Mouse (Mus musculus) retina, embryonic 14.5 days (tissue): ENCODE measurements around the gene Fzd4.

Experiments
- DNase-seq: peaks from one replicate; pipeline ENCODE4 v3.0.0-alpha.2; 2015; ENCODE audit warnings: low spot score

Fzd4 gene

DNA sequence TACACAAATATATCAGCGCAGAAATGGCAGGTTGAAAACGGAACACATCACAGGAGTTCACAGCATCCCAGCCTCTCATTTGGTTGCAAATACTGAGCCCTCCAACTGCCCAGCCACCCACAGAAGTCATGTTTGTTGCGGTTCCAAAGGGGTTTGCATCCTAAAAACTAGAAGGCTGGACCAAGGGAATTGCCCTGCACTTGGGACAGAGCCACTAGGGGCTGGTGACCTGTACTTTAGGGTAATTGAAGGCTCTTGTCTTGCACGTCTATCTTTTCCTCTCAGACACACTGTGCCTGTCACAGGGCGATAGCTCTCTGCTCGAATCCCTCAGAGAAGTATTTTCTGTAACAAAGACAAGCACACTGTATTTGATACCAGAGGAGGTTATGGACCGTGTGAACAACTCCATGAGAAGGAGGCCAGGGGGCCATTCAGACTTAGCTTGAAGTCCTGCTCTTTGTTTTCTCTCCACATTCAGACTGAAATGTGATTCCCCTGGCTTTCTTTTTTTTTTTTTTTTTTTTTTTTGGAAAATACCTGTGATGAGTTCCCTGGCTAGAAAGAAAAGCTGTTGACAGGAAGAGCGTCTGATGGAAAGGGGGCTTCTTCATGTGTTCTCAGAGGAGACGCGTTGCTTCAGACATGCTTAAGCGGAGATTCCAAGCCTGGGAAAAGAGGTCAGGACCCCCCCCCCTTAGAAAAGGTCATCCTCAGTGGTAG, 2.9 kb upstream of the Fzd4 start:
- no peak for DNase-seq

GRCm38 (mm10) chr7:89401936-89402335, 2.2 kb upstream of the Fzd4 start:
- DNase-seq, result no peak

GRCm38 (mm10) chr7:89403053-89403972, 842 bp upstream of the Fzd4 start:
- peak; percentile 75 for DNase-seq

GRCm38 (mm10) chr7:89404734-89405440, 732 bp downstream of the Fzd4 start:
- DNase-seq, result peak; percentile 28

- DNase-seq, result no peak
These were observed 1.9 kb downstream of the Fzd4 start for GRCm38 (mm10) chr7:89406011-89406410.

DNA sequence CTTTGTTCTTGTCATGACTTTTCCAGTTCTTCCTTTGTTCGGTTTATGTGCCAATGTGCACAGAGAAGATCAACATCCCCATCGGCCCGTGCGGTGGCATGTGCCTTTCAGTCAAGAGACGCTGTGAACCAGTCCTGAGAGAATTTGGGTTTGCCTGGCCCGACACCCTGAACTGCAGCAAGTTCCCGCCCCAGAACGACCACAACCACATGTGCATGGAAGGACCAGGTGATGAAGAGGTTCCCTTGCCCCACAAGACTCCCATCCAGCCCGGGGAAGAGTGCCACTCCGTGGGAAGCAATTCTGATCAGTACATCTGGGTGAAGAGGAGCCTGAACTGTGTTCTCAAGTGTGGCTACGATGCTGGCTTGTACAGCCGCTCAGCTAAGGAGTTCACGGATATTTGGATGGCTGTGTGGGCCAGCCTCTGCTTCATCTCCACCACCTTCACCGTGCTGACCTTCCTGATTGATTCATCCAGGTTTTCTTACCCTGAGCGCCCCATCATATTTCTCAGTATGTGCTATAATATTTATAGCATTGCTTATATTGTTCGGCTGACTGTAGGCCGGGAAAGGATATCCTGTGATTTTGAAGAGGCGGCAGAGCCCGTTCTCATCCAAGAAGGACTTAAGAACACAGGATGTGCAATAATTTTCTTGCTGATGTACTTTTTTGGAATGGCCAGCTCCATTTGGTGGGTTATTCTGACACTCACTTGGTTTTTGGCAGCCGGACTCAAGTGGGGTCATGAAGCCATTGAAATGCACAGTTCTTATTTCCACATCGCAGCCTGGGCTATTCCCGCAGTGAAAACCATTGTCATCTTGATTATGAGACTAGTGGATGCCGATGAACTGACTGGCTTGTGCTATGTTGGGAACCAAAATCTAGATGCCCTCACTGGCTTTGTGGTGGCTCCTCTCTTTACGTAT, 3.1 kb downstream of the Fzd4 start:
- DNase-seq, result no peak

DNA sequence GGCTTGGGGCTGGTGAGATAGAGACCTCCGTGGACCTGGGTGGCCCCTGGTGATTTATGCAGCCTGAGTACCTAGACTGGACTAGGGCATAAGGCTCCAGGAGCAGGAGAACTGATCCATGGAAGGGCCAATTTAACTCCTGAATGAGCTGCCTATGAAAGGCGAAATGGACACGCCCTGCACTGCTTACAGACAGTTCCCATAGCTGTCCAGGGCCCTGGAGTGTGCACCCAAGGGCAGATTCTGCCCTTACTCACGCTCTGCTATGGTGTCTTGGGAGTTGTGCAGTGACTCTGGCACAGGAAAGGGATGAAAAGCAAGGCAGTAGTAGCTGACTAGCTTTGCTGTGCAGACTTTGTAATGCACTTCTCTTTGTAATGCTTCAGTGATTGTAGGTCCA, 6.1 kb downstream of the Fzd4 start:
- DNase-seq, result no peak

DNA sequence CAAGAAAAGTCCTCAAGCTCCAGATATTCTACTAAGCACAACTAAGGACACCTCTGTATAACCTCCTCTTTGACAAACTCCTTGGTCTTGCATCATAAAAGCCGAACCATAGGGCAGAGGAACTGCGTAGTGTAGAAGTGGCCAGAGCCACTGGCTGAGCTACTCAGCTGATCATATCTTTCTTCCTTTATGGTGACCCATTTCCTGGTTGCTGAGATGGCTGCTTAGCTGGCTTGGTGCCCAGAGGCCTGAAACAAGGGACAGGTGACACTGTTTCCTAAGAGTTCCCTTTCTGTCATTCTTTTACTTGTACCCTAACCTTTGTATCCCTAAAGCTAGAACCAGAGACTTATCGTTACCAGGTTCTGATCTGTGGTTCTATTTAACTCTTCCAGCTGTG, 7.2 kb downstream of the Fzd4 start:
- no peak for DNase-seq

DNA sequence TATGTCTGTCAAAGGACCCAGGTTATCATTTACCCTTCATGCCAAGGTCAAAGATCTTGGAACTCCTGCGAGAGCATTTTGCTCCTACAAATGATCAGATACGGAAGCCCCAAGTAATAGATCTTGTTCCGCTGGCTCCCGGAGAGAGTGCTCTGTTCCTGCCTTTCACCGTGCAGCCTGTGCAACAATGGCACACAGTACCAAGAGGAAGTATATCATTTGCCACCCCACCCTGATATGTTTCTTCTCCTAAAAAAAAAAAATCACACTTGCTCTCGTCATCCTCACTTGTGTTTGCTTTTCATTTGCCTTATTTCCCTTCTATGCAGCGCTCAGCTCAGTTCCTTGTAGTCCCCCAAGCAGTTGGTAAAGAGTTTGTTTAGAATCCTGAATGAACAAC, 7.9 kb downstream of the Fzd4 start:
- DNase-seq, result no peak

GRCm38 (mm10) chr7:89416027-89416426, 11.9 kb downstream of the Fzd4 start:
- no peak for DNase-seq

- no peak for DNase-seq
These were observed 13.6 kb downstream of the Fzd4 start for GRCm38 (mm10) chr7:89417707-89418106.

- DNase-seq, result no peak
These were observed 14.0 kb downstream of the Fzd4 start for GRCm38 (mm10) chr7:89418127-89418653.

DNA sequence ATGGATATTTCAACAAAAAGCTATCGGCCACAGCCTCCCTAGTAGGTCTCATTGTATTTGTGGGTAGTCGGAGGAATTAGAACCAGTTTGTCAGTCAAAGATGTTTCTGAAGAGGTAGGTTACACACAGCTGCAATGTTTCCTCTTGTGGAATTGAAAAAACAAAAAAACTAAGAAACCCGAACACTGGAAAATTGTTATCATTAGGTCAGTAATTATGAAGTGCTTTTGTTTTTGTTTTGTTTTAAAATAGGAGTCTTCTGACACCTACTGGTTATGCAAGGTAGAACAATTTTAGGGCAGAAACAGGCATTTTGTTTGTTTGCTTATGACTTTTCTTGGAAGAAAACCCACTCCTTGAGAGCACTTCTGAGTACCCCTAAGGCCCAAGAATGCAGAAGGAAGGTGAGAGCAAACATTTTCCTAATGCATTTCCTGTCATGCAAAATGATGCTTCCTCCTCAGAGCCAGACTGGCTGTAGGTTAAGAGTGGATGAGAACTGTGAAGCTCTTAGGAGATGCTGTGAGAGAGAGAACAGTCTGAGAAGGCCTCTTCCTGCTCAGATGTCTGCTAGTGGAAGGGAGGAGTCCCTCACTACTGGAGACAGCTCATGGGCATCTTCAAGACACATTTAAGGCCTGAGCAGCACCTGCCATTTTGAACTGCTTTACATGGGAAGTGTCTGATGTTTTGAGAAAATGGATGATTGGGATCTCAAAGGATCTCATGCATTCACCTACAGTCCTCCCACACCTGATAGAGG, 14.9 kb downstream of the Fzd4 start:
- DNase-seq, result peak; percentile 55

GRCm38 (mm10) chr7:89421294-89421693, 17.1 kb downstream of the Fzd4 start:
- DNase-seq, result no peak

GRCm38 (mm10) chr7:89422650-89423049, 18.5 kb downstream of the Fzd4 start:
- DNase-seq, result no peak

- no peak for DNase-seq
These were observed 19.0 kb downstream of the Fzd4 start for GRCm38 (mm10) chr7:89423194-89423593.

DNA sequence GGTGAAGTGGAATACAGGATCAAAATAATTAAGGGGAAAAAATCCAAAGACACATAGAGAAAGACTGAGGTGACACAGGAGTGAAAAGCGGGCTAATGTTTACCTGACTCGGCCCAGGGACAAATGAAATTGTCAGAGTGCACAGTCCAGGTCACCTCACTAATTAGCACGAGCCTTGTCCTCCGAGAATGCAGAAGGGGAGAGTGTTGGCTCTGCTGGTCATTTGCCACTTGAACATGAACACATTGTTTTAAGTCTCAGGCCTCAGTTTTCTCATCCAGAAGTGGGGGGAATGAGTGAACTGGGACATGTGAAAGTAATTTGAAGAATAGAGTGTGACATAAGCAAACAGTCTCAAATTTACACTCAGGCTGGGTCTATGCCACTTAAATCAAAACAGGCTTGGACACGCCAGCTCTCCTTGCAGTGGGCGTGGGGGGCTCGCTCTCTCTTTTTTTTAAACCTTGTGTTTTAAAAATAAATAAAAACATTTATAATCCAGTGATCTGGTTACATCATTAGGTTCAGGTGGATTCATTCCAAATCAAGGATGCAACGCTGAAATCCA, 19.6 kb downstream of the Fzd4 start:
- no peak for DNase-seq

GRCm38 (mm10) chr7:89424659-89425058, 20.5 kb downstream of the Fzd4 start:
- no peak for DNase-seq

- peak; percentile 37 for DNase-seq
These were observed 21.9 kb downstream of the Fzd4 start for GRCm38 (mm10) chr7:89425803-89426725.
